Mouse (Mus musculus) thymus, adult 2 months (tissue): ENCODE data around the gene Edaradd.

Experiments used
- CTCF ChIP-seq: fragments of 200-500 bp; IDR thresholded peaks from 2 replicates; pipeline ENCODE4 v1.5.1; 2012; ENCODE audit warnings: mild to moderate bottlenecking, control low read depth, low read length, moderate library complexity, borderline replicate concordance; ENCODE audit not compliant: control insufficient read depth, poor library complexity, insufficient read depth; ENCODE audit errors: extremely low read depth
- POLR2A ChIP-seq: fragments of 200-500 bp; IDR thresholded peaks from 2 replicates; pipeline ENCODE4 v1.6.1; 2012; ENCODE audit warnings: mild to moderate bottlenecking, low read length, control low read depth, moderate library complexity; ENCODE audit not compliant: control insufficient read depth, poor library complexity, insufficient read depth; ENCODE audit errors: extremely low read depth

GRCm38 (mm10) chr13:12534628-12535027 lies 14.4 kb upstream of the Edaradd start:
- no peak for TF ChIP-seq CTCF
- TF ChIP-seq POLR2A: no peak
